Mouse (Mus musculus) c-Kit-positive CD71-positive TER-119-negative erythroid progenitor cells, embryonic 14.5 days (primary cell): ENCODE data around the gene Olfr885.

Source experiments
- DNase-seq: peaks from one replicate; pipeline ENCODE4 v3.0.0-alpha.2; 2013; ENCODE audit warnings: low read depth

The Olfr885 gene

DNA sequence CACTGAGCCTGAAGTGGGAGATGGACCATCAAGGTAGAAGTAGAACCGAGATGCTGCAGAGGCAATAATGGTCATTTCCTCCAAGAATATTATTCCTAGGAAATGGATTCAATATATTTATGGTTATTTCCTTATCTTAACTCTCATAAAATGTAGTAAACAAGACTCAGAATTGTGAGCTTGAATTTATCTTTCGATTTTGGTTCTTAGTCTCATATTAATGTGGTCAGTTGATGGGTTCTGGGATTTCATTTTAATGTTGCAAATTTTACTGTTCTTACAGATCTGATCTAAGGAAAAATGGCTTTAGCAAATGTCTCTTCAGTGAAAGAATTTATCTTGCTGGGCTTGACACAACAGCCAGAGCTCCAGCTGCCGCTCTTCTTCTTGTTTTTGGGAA is at the start of gene Olfr885:
Olfr885 (plus strand) TSS at position 301 of the 400 bp plus-strand sequence.
- no peak for DNase-seq

DNA sequence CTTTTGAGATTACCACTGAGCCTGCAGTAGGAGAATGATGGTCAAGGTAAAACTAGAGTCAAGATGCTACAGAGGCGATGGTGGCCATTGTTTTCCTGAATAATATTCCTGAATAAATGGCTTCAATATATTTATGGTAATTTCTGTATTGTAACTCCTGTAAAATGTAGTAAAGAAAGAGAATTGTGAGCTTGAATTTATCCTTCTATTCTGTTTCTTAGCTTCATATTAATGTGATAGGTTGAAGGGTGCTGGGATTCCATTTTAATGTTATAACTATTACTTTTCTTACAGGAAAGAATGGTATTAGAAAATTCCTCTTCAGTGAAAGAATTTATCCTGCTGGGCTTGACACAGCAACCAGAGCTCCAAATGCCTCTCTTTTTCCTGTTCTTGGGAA is 35.6 kb upstream of the Olfr885 start, which contains the start of gene Olfr883:
Olfr883 (plus strand) TSS at position 301 of the 400 bp plus-strand sequence.
- DNase-seq = no peak

DNA sequence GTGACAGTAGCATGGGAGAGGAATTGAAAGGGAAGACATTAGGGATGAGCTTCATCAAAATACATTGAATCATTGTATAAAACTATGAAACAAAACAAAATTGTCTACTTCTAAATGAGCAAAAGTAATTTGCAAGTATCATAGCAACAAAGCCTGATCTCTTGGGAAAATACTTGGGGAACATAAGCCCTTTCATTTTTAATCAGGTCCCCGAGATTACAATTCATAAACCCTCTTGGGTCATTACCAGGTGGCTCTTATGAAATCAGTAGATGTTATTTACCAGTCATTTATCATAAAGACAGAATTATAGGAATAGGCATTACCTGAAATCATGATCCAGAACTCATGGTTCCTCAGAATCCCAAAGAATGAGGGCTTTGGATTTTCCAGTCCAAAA is 14.9 kb upstream of the Olfr885 start, which contains the start of gene Olfr884:
Olfr884 (plus strand) TSS at position 301 of the 400 bp plus-strand sequence.
- DNase-seq = no peak

DNA sequence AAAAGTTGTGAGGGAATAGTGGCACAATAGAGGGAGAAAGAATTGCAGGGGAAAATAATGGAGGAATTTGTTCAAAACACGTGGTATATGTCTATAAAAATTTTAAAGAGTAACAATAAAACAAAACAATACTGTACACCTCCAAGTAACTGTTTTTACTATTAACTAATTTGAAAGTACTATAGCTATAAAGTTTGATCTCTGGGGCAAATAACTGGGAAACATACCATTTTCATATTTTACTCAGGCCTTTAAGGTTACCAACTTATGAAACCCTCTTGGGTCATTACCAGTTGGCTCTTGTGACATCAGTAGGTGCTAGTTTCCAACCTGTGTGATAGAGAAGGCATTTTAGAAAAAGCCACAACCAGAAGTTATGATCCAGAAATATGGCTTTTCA is 22.6 kb downstream of the Olfr885 start, which contains the start of gene Olfr887:
Olfr887 (plus strand) TSS at position 301 of the 400 bp plus-strand sequence.
- no peak for DNase-seq

DNA sequence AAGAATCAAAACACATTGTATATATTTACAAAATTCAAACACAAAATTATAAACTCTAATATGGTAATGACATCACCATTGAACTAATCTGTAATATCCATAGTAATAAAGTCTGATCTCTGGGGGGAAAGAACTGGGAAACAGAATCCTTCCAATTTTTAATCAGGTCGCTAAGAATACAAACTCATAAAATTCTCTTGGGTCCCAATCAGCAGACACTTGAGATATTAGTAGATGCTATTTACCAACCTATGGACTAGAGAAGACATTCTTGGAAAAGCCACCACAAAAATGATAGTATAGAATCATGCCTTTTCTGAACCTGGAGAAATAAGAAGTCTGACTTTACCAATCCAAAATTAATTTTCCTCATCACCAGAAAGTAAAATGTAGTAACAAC is 46.7 kb downstream of the Olfr885 start, which contains the start of gene Olfr888:
Olfr888 (plus strand) TSS at position 301 of the 400 bp plus-strand sequence.
- DNase-seq = no peak
